Mouse (Mus musculus) adrenal gland, postnatal 4 days (tissue): ENCODE measurements around the gene Tmem218. TPM values are rescaled to one million over a fixed set of nuclear protein-coding genes. Genes with fewer than 3 reads are reported as not detected.

Experiments used
- DNase-seq, 2 experiments: peaks; one replicate each; pipeline ENCODE4 v3.0.0; 2021 to 2022; ENCODE audit warnings: low spot score in 2 of 2, mixed read lengths in 2 of 2
- total RNA-seq, 2 experiments: library from RNA; stranded (reverse); gene quantifications; 2 replicates each; pipeline ENCODE4 v1.2.3; 2021

Tmem218 gene
- total RNA-seq, 2 experiments from 2014 or later = 7.5 to 7.9 TPM

GRCm38 (mm10) chr9:37230486-37231195 lies 22.6 kb downstream of the Tmem218 start:
- DNase-seq = no peak

GRCm38 (mm10) chr9:37232201-37233195 lies 24.5 kb downstream of the Tmem218 start:
- DNase-seq = no peak

GRCm38 (mm10) chr9:37235951-37236737 lies 28.1 kb downstream of the Tmem218 start:
- peak in 1 of 2 experiments; percentile 16 for DNase-seq

GRCm38 (mm10) chr9:37242764-37243163 lies 34.7 kb downstream of the Tmem218 start:
- DNase-seq = no peak

- DNase-seq = no peak
Measured at GRCm38 (mm10) chr9:37244600-37244999, 36.6 kb downstream of the Tmem218 start.

GRCm38 (mm10) chr9:37245404-37245803 lies 37.4 kb downstream of the Tmem218 start:
- DNase-seq = no peak

GRCm38 (mm10) chr9:37245810-37246209 lies 37.8 kb downstream of the Tmem218 start:
- no peak for DNase-seq

- DNase-seq = no peak
Measured at GRCm38 (mm10) chr9:37247429-37247828, 39.4 kb downstream of the Tmem218 start.

GRCm38 (mm10) chr9:37248381-37248906 lies 40.4 kb downstream of the Tmem218 start:
- DNase-seq = no peak

GRCm38 (mm10) chr9:37249976-37250375 lies 42.0 kb downstream of the Tmem218 start:
- no peak for DNase-seq

GRCm38 (mm10) chr9:37250631-37251030 lies 42.6 kb downstream of the Tmem218 start:
- DNase-seq = no peak

GRCm38 (mm10) chr9:37254531-37255110 lies 46.6 kb downstream of the Tmem218 start:
- no peak for DNase-seq

GRCm38 (mm10) chr9:37255149-37255888 lies 47.3 kb downstream of the Tmem218 start, which contains the start of gene Slc37a2:
TSS of gene Slc37a2 (minus strand) at chr9:37255738.
- peak; percentile 22 to 34 for DNase-seq

GRCm38 (mm10) chr9:37255889-37256225 lies 47.8 kb downstream of the Tmem218 start:
- DNase-seq = no peak

- DNase-seq = no peak
Measured at GRCm38 (mm10) chr9:37266622-37267021, 58.6 kb downstream of the Tmem218 start.

Other genes with a start within 250 kb of the Tmem218 start
- gene Pknox2, start 60.8 kb upstream of the Tmem218 start, total RNA-seq = 1 to 10 TPM; 6.4 to 6.8 TPM
- 10 to 100 TPM; 12.1 to 15.3 TPM for gene Slc37a2, start 47.5 kb downstream of the Tmem218 start, total RNA-seq
- 1 to 10 TPM; 6.0 TPM for gene Ccdc15, start 140.2 kb downstream of the Tmem218 start, total RNA-seq
- under 1 TPM; 0.31 to 0.45 TPM for gene Hepacam, start 159.1 kb downstream of the Tmem218 start, total RNA-seq
- 10 to 100 TPM; 31.3 to 32.9 TPM for gene Robo4, start 193.7 kb downstream of the Tmem218 start, total RNA-seq
- 1 to 10 TPM in 1 of 2 experiments, under 1 TPM in 1; 0.56 to 1.0 TPM for gene Robo3, start 225.0 kb downstream of the Tmem218 start, total RNA-seq